Mouse (Mus musculus) brain, embryonic 14.5 days (tissue): Measurements from ENCODE around the gene Dach1.

Experiments
- CTCF ChIP-seq: fragments of 200-500 bp; IDR thresholded peaks from 2 replicates; pipeline ENCODE4 v1.5.1; 2012; ENCODE audit warnings: inconsistent platforms, mild to moderate bottlenecking, moderate library complexity, borderline replicate concordance; ENCODE audit not compliant: insufficient read depth, insufficient read length; ENCODE audit errors: extremely low read depth
- POLR2A ChIP-seq: fragments of 200-500 bp; IDR thresholded peaks from 2 replicates; pipeline ENCODE4 v1.6.1; 2012; ENCODE audit warnings: mild to moderate bottlenecking, inconsistent platforms, borderline replicate concordance; ENCODE audit not compliant: poor library complexity, insufficient read depth, insufficient read length, severe bottlenecking; ENCODE audit errors: extremely low read depth

GRCm38 (mm10) chr14:98134546-98134945 is 35.0 kb downstream of the Dach1 start:
- TF ChIP-seq CTCF, result no peak
- no peak for TF ChIP-seq POLR2A
